Mouse (Mus musculus) myocyte (in vitro differentiated cells): ENCODE measurements around the gene Clk3. TPM values are rescaled to one million over a fixed set of nuclear protein-coding genes. Genes with fewer than 3 reads are reported as not detected.

Source experiments
- H3K27me3 ChIP-seq: one replicate; pipeline ENCODE4 v1.6.1; 2011; ENCODE audit not compliant: control insufficient read depth, insufficient read depth, insufficient read length
- H3K36me3 ChIP-seq: one replicate; pipeline ENCODE4 v1.6.1; 2011; ENCODE audit not compliant: control insufficient read depth, insufficient read depth
- H3K4me2 ChIP-seq: one replicate; pipeline ENCODE4 v1.6.1; 2011; ENCODE audit warnings: low read depth, control low read depth
- H3K4me3 ChIP-seq: one replicate; pipeline ENCODE4 v1.5.1; 2011; ENCODE audit warnings: mild to moderate bottlenecking, control low read depth, moderate library complexity
- H3K79me2 ChIP-seq: one replicate; pipeline ENCODE4 v1.6.1; 2011; ENCODE audit not compliant: control insufficient read depth, insufficient read depth
- H3ac ChIP-seq: one replicate; pipeline ENCODE4 v1.6.1; 2011; ENCODE audit not compliant: control insufficient read depth, insufficient read length
- CEBPB ChIP-seq: IDR thresholded peaks from 2 replicates; pipeline ENCODE4 v1.6.1; 2011; ENCODE audit warnings: mild to moderate bottlenecking, moderate library complexity; ENCODE audit not compliant: poor library complexity, insufficient read depth, severe bottlenecking
- E2F4 ChIP-seq: IDR thresholded peaks from one replicate; pipeline ENCODE4 v1.6.1; 2011; ENCODE audit warnings: mild to moderate bottlenecking, control low read depth, moderate library complexity; ENCODE audit not compliant: insufficient read depth
- MAX ChIP-seq: IDR thresholded peaks from one replicate; pipeline ENCODE4 v1.6.1; 2011; ENCODE audit warnings: low read depth, mild to moderate bottlenecking, control low read depth
- MYOD1 ChIP-seq, 3 experiments: IDR thresholded peaks; one replicate each; pipeline ENCODE4 v1.6.1; 2011; ENCODE audit warnings: control low read depth in 2 of 3, low read depth in 2 of 3, mild to moderate bottlenecking in 2 of 3, moderate library complexity in 1 of 3; ENCODE audit not compliant: insufficient read length in 2 of 3, control insufficient read depth in 1 of 3
- MYOG ChIP-seq, 3 experiments: IDR thresholded peaks; one replicate each; pipeline ENCODE4 v1.6.1; 2011; ENCODE audit warnings: control low read depth in 2 of 3, low read depth in 2 of 3, mild to moderate bottlenecking in 2 of 3; ENCODE audit not compliant: insufficient read length in 2 of 3, control insufficient read depth in 1 of 3, insufficient read depth in 1 of 3
- POLR2A ChIP-seq: IDR thresholded peaks from one replicate; pipeline ENCODE4 v1.6.1; 2011; ENCODE audit warnings: low read depth, mild to moderate bottlenecking, control low read depth, moderate library complexity; ENCODE audit not compliant: insufficient read length
- POLR2AphosphoS2 ChIP-seq: IDR thresholded peaks from one replicate; pipeline ENCODE4 v1.6.1; 2011; ENCODE audit warnings: low read depth, control low read depth; ENCODE audit not compliant: insufficient read length
- REST ChIP-seq: IDR thresholded peaks from one replicate; pipeline ENCODE4 v1.6.1; 2011; ENCODE audit warnings: mild to moderate bottlenecking, control low read depth, moderate library complexity; ENCODE audit not compliant: insufficient read depth, insufficient read length
- SRF ChIP-seq: IDR thresholded peaks from one replicate; pipeline ENCODE4 v1.6.1; 2011; ENCODE audit warnings: low read depth; ENCODE audit not compliant: control insufficient read depth, insufficient read length
- TCF12 ChIP-seq: IDR thresholded peaks from one replicate; pipeline ENCODE4 v1.6.1; 2011; ENCODE audit warnings: mild to moderate bottlenecking, control low read depth; ENCODE audit not compliant: poor library complexity, insufficient read depth, severe bottlenecking
- TCF3 ChIP-seq: IDR thresholded peaks from one replicate; pipeline ENCODE4 v1.6.1; 2011; ENCODE audit warnings: low read depth, control low read depth; ENCODE audit not compliant: insufficient read length
- USF1 ChIP-seq: IDR thresholded peaks from one replicate; pipeline ENCODE4 v1.6.1; 2011; ENCODE audit warnings: low read depth, mild to moderate bottlenecking, control low read depth, moderate library complexity
- polyA plus RNA-seq: library from polyadenylated mRNA; unstranded; fragments of >200 nt; fragmentation: generic; extraction: Trizol; gene quantifications from one replicate; pipeline ENCODE4 v1.2.1, GENCODE M21; 2012; ENCODE audit warnings: missing spikeins

The Clk3 gene
- polyA plus RNA-seq, 1 experiment: 47.1 TPM

DNA sequence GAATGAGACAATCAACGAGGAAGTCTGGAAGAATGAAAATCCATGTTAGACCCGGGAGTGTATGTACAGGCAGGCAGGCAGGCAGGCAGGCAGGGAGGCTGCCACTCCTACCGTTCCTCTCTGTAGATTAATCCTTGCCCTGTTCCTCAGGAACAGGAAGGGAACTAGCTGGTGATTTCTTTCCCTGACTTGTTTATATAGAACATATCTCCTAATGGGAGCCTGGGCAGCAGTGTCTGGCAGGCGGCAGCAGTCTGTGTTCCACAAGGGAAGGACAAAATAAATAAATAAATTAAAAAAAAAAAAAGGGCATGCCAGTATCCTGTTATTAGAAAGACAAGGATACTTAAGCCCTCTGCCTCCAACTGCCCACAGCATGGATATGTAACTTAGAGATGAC, 38.2 kb upstream of the Clk3 start:
- TF ChIP-seq USF1: no peak
- no peak for TF ChIP-seq MYOD1 (IDR thresholded peaks at IDR 0.05; ENCODE audit: control insufficient read depth in 1 of 3, insufficient read length in 2 of 3, low read depth in 2 of 3)
- TF ChIP-seq POLR2AphosphoS2: no peak
- TF ChIP-seq CEBPB: no peak
- no peak for TF ChIP-seq E2F4
- no peak for TF ChIP-seq REST
- TF ChIP-seq POLR2A: no peak
- no peak for TF ChIP-seq TCF12
- no peak for TF ChIP-seq MYOG (IDR thresholded peaks at IDR 0.05; ENCODE audit: control insufficient read depth in 1 of 3, insufficient read depth in 1 of 3, insufficient read length in 2 of 3, low read depth in 2 of 3)
- no peak for TF ChIP-seq TCF3
- no peak for TF ChIP-seq MAX
- no peak for TF ChIP-seq SRF
- Histone ChIP-seq H3K36me3 (no peaks in the 10 kb centered on the region), H3K27me3 (no peaks in the 10 kb centered on the region), H3K4me2 (no peak overlapping the region), H3K79me2 (no peaks in the 10 kb centered on the region), H3K4me3 (no peak overlapping the region), H3ac (no peak overlapping the region)

- Histone ChIP-seq H3ac (no peak overlapping the region), H3K4me2 (no peak overlapping the region), H3K4me3 (no peak overlapping the region), H3K36me3 (no peaks in the 10 kb centered on the region), H3K27me3 (no peaks in the 10 kb centered on the region), H3K79me2 (no peaks in the 10 kb centered on the region)
- TF ChIP-seq E2F4 (no peak), USF1 (no peak), POLR2AphosphoS2 (no peak), MAX (no peak), CEBPB (no peak), SRF (no peak), MYOG (IDR thresholded peaks at IDR 0.05; ENCODE audit: control insufficient read depth in 1 of 3, insufficient read depth in 1 of 3, insufficient read length in 2 of 3, low read depth in 2 of 3) (no peak), MYOD1 (IDR thresholded peaks at IDR 0.05; ENCODE audit: control insufficient read depth in 1 of 3, insufficient read length in 2 of 3, low read depth in 2 of 3) (no peak), TCF3 (no peak), REST (no peak), POLR2A (no peak), TCF12 (no peak)
Measured at GRCm38 (mm10) chr9:57803047-57803446, 37.4 kb upstream of the Clk3 start.

GRCm38 (mm10) chr9:57800325-57800975, 34.8 kb upstream of the Clk3 start:
- H3ac ChIP-seq: no peak overlapping the region

GRCm38 (mm10) chr9:57798725-57799253, 33.1 kb upstream of the Clk3 start:
- Histone ChIP-seq H3K27me3 (no peaks in the 10 kb centered on the region), H3K4me3 (no peak overlapping the region), H3ac (no peak overlapping the region), H3K79me2 (no peaks in the 10 kb centered on the region), H3K4me2 (no peak overlapping the region), H3K36me3 (no peaks in the 10 kb centered on the region)
- TF ChIP-seq MAX: no peak
- no peak for TF ChIP-seq POLR2AphosphoS2
- TF ChIP-seq REST: no peak
- no peak for TF ChIP-seq MYOG (IDR thresholded peaks at IDR 0.05; ENCODE audit: control insufficient read depth in 1 of 3, insufficient read depth in 1 of 3, insufficient read length in 2 of 3, low read depth in 2 of 3)
- no peak for TF ChIP-seq CEBPB
- no peak for TF ChIP-seq MYOD1 (IDR thresholded peaks at IDR 0.05; ENCODE audit: control insufficient read depth in 1 of 3, insufficient read length in 2 of 3, low read depth in 2 of 3)

More at GRCm38 (mm10) chr9:57800325-57800975, 34.8 kb upstream of the Clk3 start:
- Histone ChIP-seq H3K27me3 (no peaks in the 10 kb centered on the region), H3K36me3 (no peaks in the 10 kb centered on the region), H3K4me2 (no peak overlapping the region), H3K79me2 (no peaks in the 10 kb centered on the region), H3K4me3 (no peak overlapping the region)
- no peak for TF ChIP-seq USF1
- TF ChIP-seq TCF12: no peak
- TF ChIP-seq SRF: no peak
- TF ChIP-seq MYOG (IDR thresholded peaks at IDR 0.05; ENCODE audit: control insufficient read depth in 1 of 3, insufficient read depth in 1 of 3, insufficient read length in 2 of 3, low read depth in 2 of 3): no peak
- no peak for TF ChIP-seq TCF3
- no peak for TF ChIP-seq CEBPB
- TF ChIP-seq MAX: no peak
- no peak for TF ChIP-seq E2F4
- no peak for TF ChIP-seq POLR2AphosphoS2
- TF ChIP-seq REST: no peak
- TF ChIP-seq POLR2A: no peak
- TF ChIP-seq MYOD1 (IDR thresholded peaks at IDR 0.05; ENCODE audit: control insufficient read depth in 1 of 3, insufficient read length in 2 of 3, low read depth in 2 of 3): no peak
